Mouse (Mus musculus) hindbrain, embryonic 16.5 days (tissue): ENCODE data around the gene Tmem203. TPM values are rescaled to one million over a fixed set of nuclear protein-coding genes. Genes with fewer than 3 reads are reported as not detected.

Source experiments
- ATAC-seq: fragments of 200-750 bp; cut with Nextera tagmentation; 2 replicates; pipeline ENCODE4 v1.8.0; 2017; ENCODE audit warnings: moderate TSS enrichment, moderate library complexity
- H3K27ac ChIP-seq: fragments of 300-500 bp; sonication (generic); 2 replicates; pipeline ENCODE4 v1.5.1; 2014; ENCODE audit warnings: low read depth, mild to moderate bottlenecking, control low read depth, low read length, moderate library complexity
- H3K27me3 ChIP-seq: fragments of 300-500 bp; sonication (generic); replicated peaks from 2 replicates; pipeline ENCODE4 v1.6.1; 2014; ENCODE audit warnings: low read length; ENCODE audit not compliant: control insufficient read depth, insufficient read depth
- H3K36me3 ChIP-seq: fragments of 300-500 bp; sonication (generic); 2 replicates; pipeline ENCODE4 v1.6.1; 2014; ENCODE audit warnings: mild to moderate bottlenecking, low read length, moderate library complexity, mixed read lengths; ENCODE audit not compliant: control insufficient read depth, insufficient read depth
- H3K4me1 ChIP-seq: fragments of 300-500 bp; sonication (generic); 2 replicates; pipeline ENCODE4 v1.6.1; 2014; ENCODE audit warnings: low read depth, low read length; ENCODE audit not compliant: control insufficient read depth, insufficient read depth
- H3K4me2 ChIP-seq: fragments of 300-500 bp; sonication (generic); 2 replicates; pipeline ENCODE4 v1.6.1; 2014; ENCODE audit warnings: mild to moderate bottlenecking, low read length, control low read depth, moderate library complexity
- H3K4me3 ChIP-seq: fragments of 300-500 bp; sonication (generic); 2 replicates; pipeline ENCODE4 v1.5.1; 2014; ENCODE audit warnings: mild to moderate bottlenecking, low read length, control low read depth, moderate library complexity
- H3K9ac ChIP-seq: fragments of 300-500 bp; sonication (generic); 2 replicates; pipeline ENCODE4 v1.6.1; 2014; ENCODE audit warnings: low read depth, mild to moderate bottlenecking, control low read depth, low read length, moderate library complexity
- H3K9me3 ChIP-seq: fragments of 300-500 bp; sonication (generic); 2 replicates; pipeline ENCODE4 v1.6.1; 2014; ENCODE audit warnings: mild to moderate bottlenecking, low read length, moderate library complexity; ENCODE audit not compliant: control insufficient read depth
- WGBS: fragments of 180-500 bp; shearing (Covaris S2); extraction: QIAGEN DNeasy Blood & Tissue Kit; methylation state at CpG from one replicate; pipeline ENCODE4 v1.1.7; 2014; 5-methylcytosine and 5-hydroxymethylcytosine counted together
- polyA plus RNA-seq: library from polyadenylated mRNA; unstranded; fragments of >200 nt; fragmentation: Nextera tagmentation; extraction: Ambion mirVana; gene quantifications from 2 replicates; pipeline ENCODE4 v1.2.1, GENCODE M21; 2015

The Tmem203 gene
- polyA plus RNA-seq, 1 experiment from 2014 or later = 16.6 TPM

- 3% methylated on average over 46 of the region's 53 CpGs for WGBS
- Histone ChIP-seq H3K27ac (peak overlapping the region; percentile 92), H3K27me3 (no peaks in the 10 kb centered on the region), H3K4me1 (peaks cover 13% of the 10 kb centered on the region), H3K4me3 (peak overlapping the region; percentile 91), H3K4me2 (peak overlapping the region; percentile 94), H3K36me3 (peaks cover 3% of the 10 kb centered on the region; the same call in 1 of the 2 replicates), H3K9me3 (no peaks in the 10 kb centered on the region), H3K9ac (peak overlapping the region; percentile 92)
- ATAC-seq = no peak
Observed at GRCm38 (mm10) chr2:25223681-25224491, 31.4 kb upstream of the Tmem203 start.

- peak within 1 kb of the TSS; percentile 94 for H3K4me2 ChIP-seq
- H3K9ac ChIP-seq = peak within 1 kb of the TSS; percentile 92
- no peak for ATAC-seq
- under 1% methylated on average over 17 of the region's 17 CpGs for WGBS
- H3K9me3 ChIP-seq = no peaks in the 10 kb centered on the region
- peak within 1 kb of the TSS; percentile 91 for H3K4me3 ChIP-seq
- peaks cover 14% of the 10 kb centered on the region for H3K4me1 ChIP-seq
- H3K36me3 ChIP-seq = peaks cover 3% of the 10 kb centered on the region; the same call in 1 of the 2 replicates
- H3K27ac ChIP-seq = peak within 1 kb of the TSS; percentile 98
- no peaks in the 10 kb centered on the region for H3K27me3 ChIP-seq
Observed at GRCm38 (mm10) chr2:25224492-25224765, 30.8 kb upstream of the Tmem203 start, which contains the start of gene Tubb4b. Gene Tubb4b, minus strand, starts transcription at chr2:25224702.

- Histone ChIP-seq H3K27ac (peak overlapping the region; percentile 98), H3K4me1 (peaks cover 14% of the 10 kb centered on the region), H3K9me3 (no peaks in the 10 kb centered on the region), H3K4me2 (peak overlapping the region; percentile 56), H3K27me3 (no peaks in the 10 kb centered on the region), H3K9ac (peak overlapping the region; percentile 79), H3K36me3 (peaks cover 3% of the 10 kb centered on the region; the same call in 1 of the 2 replicates), H3K4me3 (peak overlapping the region; percentile 57)
- ATAC-seq = peak; percentile 98
- 2% methylated on average over 34 of the region's 41 CpGs for WGBS
Observed at GRCm38 (mm10) chr2:25224766-25225752, 30.2 kb upstream of the Tmem203 start.

GRCm38 (mm10) chr2:25225811-25226379 lies 29.3 kb upstream of the Tmem203 start:
- H3K36me3 ChIP-seq = peaks cover 3% of the 10 kb centered on the region; the same call in 1 of the 2 replicates
- no peaks in the 10 kb centered on the region for H3K9me3 ChIP-seq
- H3K4me2 ChIP-seq = peak overlapping the region; percentile 56; the same call in 1 of the 2 replicates
- no peaks in the 10 kb centered on the region for H3K27me3 ChIP-seq
- no peak overlapping the region for H3K9ac ChIP-seq
- ATAC-seq = no peak
- no peak overlapping the region for H3K4me3 ChIP-seq
- H3K27ac ChIP-seq = peak overlapping the region; percentile 98
- H3K4me1 ChIP-seq = peaks cover 14% of the 10 kb centered on the region
- WGBS = 74% methylated on average over 8 of the region's 8 CpGs

GRCm38 (mm10) chr2:25226864-25227263 lies 28.4 kb upstream of the Tmem203 start:
- H3K9me3 ChIP-seq = no peaks in the 10 kb centered on the region
- WGBS = 77% methylated on average over 5 of the region's 5 CpGs
- no peaks in the 10 kb centered on the region for H3K27me3 ChIP-seq
- no peak overlapping the region for H3K4me3 ChIP-seq
- peaks cover 14% of the 10 kb centered on the region for H3K4me1 ChIP-seq
- H3K36me3 ChIP-seq = 0 out of 2 replicates have a peak, but pooled peaks cover under 1% of the 10 kb centered on the region
- no peak overlapping the region for H3K9ac ChIP-seq
- H3K4me2 ChIP-seq = no peak overlapping the region
- no peak for ATAC-seq
- H3K27ac ChIP-seq = no peak overlapping the region

GRCm38 (mm10) chr2:25227406-25227805 lies 27.8 kb upstream of the Tmem203 start:
- no peak overlapping the region for H3K4me3 ChIP-seq
- no peak overlapping the region for H3K27ac ChIP-seq
- peaks cover 14% of the 10 kb centered on the region for H3K4me1 ChIP-seq
- H3K9ac ChIP-seq = no peak overlapping the region
- H3K4me2 ChIP-seq = no peak overlapping the region
- H3K9me3 ChIP-seq = no peaks in the 10 kb centered on the region
- no peaks in the 10 kb centered on the region for H3K27me3 ChIP-seq
- ATAC-seq = no peak
- H3K36me3 ChIP-seq = no peaks in the 10 kb centered on the region
- WGBS = 89% methylated on average over 4 of the region's 4 CpGs

GRCm38 (mm10) chr2:25228431-25228889 lies 26.8 kb upstream of the Tmem203 start:
- H3K9me3 ChIP-seq = no peaks in the 10 kb centered on the region
- H3K4me3 ChIP-seq = peak overlapping the region; percentile 27
- H3K27ac ChIP-seq = peak overlapping the region; percentile 74
- WGBS = 0% methylated on average over 7 of the region's 7 CpGs
- no peak for ATAC-seq
- no peak overlapping the region for H3K9ac ChIP-seq
- peaks cover 10% of the 10 kb centered on the region for H3K4me1 ChIP-seq
- no peaks in the 10 kb centered on the region for H3K36me3 ChIP-seq
- H3K4me2 ChIP-seq = peak overlapping the region; percentile 54
- 0 out of 2 replicates have a peak, but pooled peaks cover 2% of the 10 kb centered on the region for H3K27me3 ChIP-seq

- H3K9me3 ChIP-seq = no peaks in the 10 kb centered on the region
- H3K9ac ChIP-seq = peak overlapping the region; percentile 25; the same call in 1 of the 2 replicates
- H3K4me3 ChIP-seq = no peak overlapping the region
- H3K27me3 ChIP-seq = 0 out of 2 replicates have a peak, but pooled peaks cover 2% of the 10 kb centered on the region
- no peak overlapping the region for H3K4me2 ChIP-seq
- ATAC-seq = no peak
- H3K27ac ChIP-seq = no peak overlapping the region
- 68% methylated on average over 6 of the region's 6 CpGs for WGBS
- H3K36me3 ChIP-seq = no peaks in the 10 kb centered on the region
- peaks cover 7% of the 10 kb centered on the region for H3K4me1 ChIP-seq
Observed at GRCm38 (mm10) chr2:25228995-25229530, 26.2 kb upstream of the Tmem203 start.
